Mouse (Mus musculus) intestine, embryonic 15.5 days (tissue): ENCODE results near the gene Gprin3. TPM values are rescaled to one million over a fixed set of nuclear protein-coding genes. Genes with fewer than 3 reads are reported as not detected.

Experiments used
- ATAC-seq: fragments of 200-750 bp; cut with Nextera tagmentation; 2 replicates; pipeline ENCODE4 v1.8.0; 2017; ENCODE audit warnings: moderate TSS enrichment, moderate library complexity
- H3K27ac ChIP-seq: fragments of 300-500 bp; sonication (generic); 2 replicates; pipeline ENCODE4 v1.5.1; 2015; ENCODE audit warnings: mild to moderate bottlenecking, inconsistent platforms
- H3K27me3 ChIP-seq: fragments of 300-500 bp; sonication (generic); replicated peaks from 2 replicates; pipeline ENCODE4 v1.6.1; 2015; ENCODE audit warnings: inconsistent platforms
- H3K36me3 ChIP-seq: fragments of 300-500 bp; sonication (generic); 2 replicates; pipeline ENCODE4 v1.6.1; 2015; ENCODE audit warnings: inconsistent platforms
- H3K4me1 ChIP-seq: fragments of 300-500 bp; sonication (generic); replicated peaks from 2 replicates; pipeline ENCODE4 v1.6.1; 2015; ENCODE audit warnings: inconsistent platforms
- H3K4me2 ChIP-seq: fragments of 300-500 bp; sonication (generic); replicated peaks from 2 replicates; pipeline ENCODE4 v1.6.1; 2015; ENCODE audit warnings: mild to moderate bottlenecking, inconsistent platforms
- H3K4me3 ChIP-seq: fragments of 300-500 bp; sonication (generic); replicated peaks from 2 replicates; pipeline ENCODE4 v1.5.1; 2015; ENCODE audit warnings: inconsistent platforms
- H3K9ac ChIP-seq: fragments of 300-500 bp; sonication (generic); 2 replicates; pipeline ENCODE4 v1.6.1; 2015; ENCODE audit warnings: inconsistent platforms
- H3K9me3 ChIP-seq: fragments of 300-500 bp; sonication (generic); 2 replicates; pipeline ENCODE4 v1.6.1; 2016; ENCODE audit warnings: inconsistent platforms
- WGBS: fragments of 180-500 bp; shearing (Covaris S2); methylation state at CpG from one replicate; pipeline ENCODE4 v1.1.7; 2015; 5-methylcytosine and 5-hydroxymethylcytosine counted together
- polyA plus RNA-seq: library from polyadenylated mRNA; unstranded; fragments of >200 nt; fragmentation: Nextera tagmentation; extraction: Ambion mirVana; gene quantifications from 2 replicates; pipeline ENCODE4 v1.2.1, GENCODE M21; 2015

Gprin3 gene
- polyA plus RNA-seq, result 6.5 and 6.8 TPM in 2 replicates

- H3K4me2 ChIP-seq, result peak within 1 kb of the TSS; percentile 78
- 0 out of 2 replicates have a peak, but pooled peaks cover 4% of the 10 kb centered on the region for H3K4me1 ChIP-seq
- H3K9ac ChIP-seq, result peak within 1 kb of the TSS; percentile 69
- ATAC-seq, result peak; percentile 97
- no peaks in the 10 kb centered on the region for H3K27me3 ChIP-seq
- no peaks in the 10 kb centered on the region for H3K36me3 ChIP-seq
- peak within 1 kb of the TSS; percentile 49 for H3K4me3 ChIP-seq
- H3K9me3 ChIP-seq, result no peaks in the 10 kb centered on the region
- WGBS, result 6% methylated on average over 34 of the region's 34 CpGs
- peak within 1 kb of the TSS; percentile 91 for H3K27ac ChIP-seq
Measured at GRCm38 (mm10) chr6:59425824-59426533, at the start of gene Gprin3. TSS of gene Gprin3 (minus strand) at chr6:59426294.

GRCm38 (mm10) chr6:59458861-59459260 is 32.8 kb upstream of the Gprin3 start:
- Histone ChIP-seq H3K36me3 (no peaks in the 10 kb centered on the region), H3K4me3 (no peak overlapping the region), H3K27ac (no peak overlapping the region), H3K27me3 (no peaks in the 10 kb centered on the region), H3K4me1 (no peaks in the 10 kb centered on the region), H3K9me3 (no peaks in the 10 kb centered on the region), H3K9ac (no peak overlapping the region), H3K4me2 (no peak overlapping the region)
- ATAC-seq, result no peak

GRCm38 (mm10) chr6:59456116-59456515 is 30.0 kb upstream of the Gprin3 start:
- no peaks in the 10 kb centered on the region for H3K27me3 ChIP-seq
- H3K9ac ChIP-seq, result no peak overlapping the region
- H3K9me3 ChIP-seq, result no peaks in the 10 kb centered on the region
- ATAC-seq, result no peak
- H3K4me3 ChIP-seq, result no peak overlapping the region
- WGBS, result 73% methylated on average over 1 of the region's 1 CpGs
- no peaks in the 10 kb centered on the region for H3K4me1 ChIP-seq
- H3K27ac ChIP-seq, result no peak overlapping the region
- no peaks in the 10 kb centered on the region for H3K36me3 ChIP-seq
- no peak overlapping the region for H3K4me2 ChIP-seq

GRCm38 (mm10) chr6:59451348-59451747 is 25.3 kb upstream of the Gprin3 start:
- Histone ChIP-seq H3K4me1 (no peaks in the 10 kb centered on the region), H3K36me3 (no peaks in the 10 kb centered on the region), H3K27me3 (no peaks in the 10 kb centered on the region), H3K9me3 (no peaks in the 10 kb centered on the region), H3K9ac (no peak overlapping the region), H3K27ac (no peak overlapping the region), H3K4me2 (no peak overlapping the region), H3K4me3 (no peak overlapping the region)
- 76% methylated on average over 3 of the region's 3 CpGs for WGBS
- no peak for ATAC-seq

- Histone ChIP-seq H3K27ac (no peak overlapping the region), H3K4me2 (no peak overlapping the region), H3K4me3 (no peak overlapping the region), H3K9ac (no peak overlapping the region), H3K4me1 (no peaks in the 10 kb centered on the region), H3K27me3 (no peaks in the 10 kb centered on the region), H3K9me3 (no peaks in the 10 kb centered on the region), H3K36me3 (no peaks in the 10 kb centered on the region)
- WGBS, result 63% methylated on average over 3 of the region's 3 CpGs
- ATAC-seq, result no peak
Measured at GRCm38 (mm10) chr6:59445101-59445503, 19.0 kb upstream of the Gprin3 start.

GRCm38 (mm10) chr6:59435906-59436305 is 9.8 kb upstream of the Gprin3 start:
- Histone ChIP-seq H3K27me3 (no peaks in the 10 kb centered on the region), H3K4me3 (no peak overlapping the region), H3K9me3 (no peaks in the 10 kb centered on the region), H3K4me2 (no peak overlapping the region), H3K27ac (no peak overlapping the region), H3K9ac (no peak overlapping the region), H3K36me3 (no peaks in the 10 kb centered on the region), H3K4me1 (no peaks in the 10 kb centered on the region)
- 59% methylated on average over 3 of the region's 3 CpGs for WGBS
- no peak for ATAC-seq

- Histone ChIP-seq H3K27me3 (no peaks in the 10 kb centered on the region), H3K4me2 (no peak overlapping the region), H3K9me3 (no peaks in the 10 kb centered on the region), H3K4me3 (no peak overlapping the region), H3K4me1 (no peaks in the 10 kb centered on the region), H3K36me3 (no peaks in the 10 kb centered on the region), H3K27ac (no peak overlapping the region), H3K9ac (no peak overlapping the region)
- WGBS, result 54% methylated on average over 1 of the region's 1 CpGs
- no peak for ATAC-seq
Measured at GRCm38 (mm10) chr6:59433116-59433515, 7.0 kb upstream of the Gprin3 start.

GRCm38 (mm10) chr6:59426534-59426885 is 416 bp upstream of the Gprin3 start:
- Histone ChIP-seq H3K9ac (peak overlapping the region; percentile 69), H3K27ac (peak overlapping the region; percentile 91), H3K4me2 (peak overlapping the region; percentile 78), H3K27me3 (no peaks in the 10 kb centered on the region), H3K9me3 (no peaks in the 10 kb centered on the region), H3K4me3 (peak overlapping the region; percentile 49), H3K4me1 (0 out of 2 replicates have a peak, but pooled peaks cover 4% of the 10 kb centered on the region), H3K36me3 (no peaks in the 10 kb centered on the region)
- WGBS, result 54% methylated on average over 3 of the region's 3 CpGs
- peak; percentile 55; the same call in 1 of the 2 replicates for ATAC-seq

GRCm38 (mm10) chr6:59424871-59425740 is 988 bp downstream of the Gprin3 start:
- Histone ChIP-seq H3K9ac (no peak overlapping the region), H3K27me3 (no peaks in the 10 kb centered on the region), H3K4me3 (peak overlapping the region; percentile 49), H3K9me3 (no peaks in the 10 kb centered on the region), H3K4me2 (peak overlapping the region; percentile 78), H3K4me1 (0 out of 2 replicates have a peak, but pooled peaks cover 4% of the 10 kb centered on the region), H3K27ac (peak overlapping the region; percentile 19), H3K36me3 (no peaks in the 10 kb centered on the region)
- WGBS, result 50% methylated on average over 10 of the region's 10 CpGs
- peak; percentile 64 for ATAC-seq

- 0 out of 2 replicates have a peak, but pooled peaks cover 4% of the 10 kb centered on the region for H3K4me1 ChIP-seq
- H3K36me3 ChIP-seq, result no peaks in the 10 kb centered on the region
- WGBS, result 57% methylated on average over 1 of the region's 1 CpGs
- no peak for ATAC-seq
- no peaks in the 10 kb centered on the region for H3K9me3 ChIP-seq
- no peak overlapping the region for H3K27ac ChIP-seq
- no peaks in the 10 kb centered on the region for H3K27me3 ChIP-seq
- H3K4me3 ChIP-seq, result no peak overlapping the region
- no peak overlapping the region for H3K4me2 ChIP-seq
- H3K9ac ChIP-seq, result no peak overlapping the region
Measured at GRCm38 (mm10) chr6:59423836-59424235, 2.3 kb downstream of the Gprin3 start.

- H3K4me2 ChIP-seq, result no peak overlapping the region
- no peaks in the 10 kb centered on the region for H3K9me3 ChIP-seq
- H3K4me3 ChIP-seq, result no peak overlapping the region
- H3K4me1 ChIP-seq, result no peaks in the 10 kb centered on the region
- H3K9ac ChIP-seq, result no peak overlapping the region
- H3K27ac ChIP-seq, result no peak overlapping the region
- ATAC-seq, result no peak
- WGBS, result 65% methylated on average over 3 of the region's 3 CpGs
- H3K27me3 ChIP-seq, result no peaks in the 10 kb centered on the region
- no peaks in the 10 kb centered on the region for H3K36me3 ChIP-seq
Measured at GRCm38 (mm10) chr6:59419264-59419663, 6.8 kb downstream of the Gprin3 start.

- no peaks in the 10 kb centered on the region for H3K4me1 ChIP-seq
- no peaks in the 10 kb centered on the region for H3K27me3 ChIP-seq
- H3K4me3 ChIP-seq, result no peak overlapping the region
- H3K9me3 ChIP-seq, result no peaks in the 10 kb centered on the region
- H3K9ac ChIP-seq, result no peak overlapping the region
- no peak for ATAC-seq
- 61% methylated on average over 2 of the region's 2 CpGs for WGBS
- no peak overlapping the region for H3K4me2 ChIP-seq
- H3K36me3 ChIP-seq, result no peaks in the 10 kb centered on the region
- no peak overlapping the region for H3K27ac ChIP-seq
Measured at GRCm38 (mm10) chr6:59418659-59419058, 7.4 kb downstream of the Gprin3 start.
